Mouse (Mus musculus): ENCODE data around the gene Tmem136. TPM values are rescaled to one million over a fixed set of nuclear protein-coding genes. Genes with fewer than 3 reads are reported as not detected.
"Not testable (repeated sequence)": the region's sequence is repeated elsewhere in the genome, so short reads cannot be mapped to it uniquely, and the experiment has no call there.

Gene Tmem136
- polyA plus RNA-seq, 1 experiment from 2014 or later = 4.4 TPM

DNA sequence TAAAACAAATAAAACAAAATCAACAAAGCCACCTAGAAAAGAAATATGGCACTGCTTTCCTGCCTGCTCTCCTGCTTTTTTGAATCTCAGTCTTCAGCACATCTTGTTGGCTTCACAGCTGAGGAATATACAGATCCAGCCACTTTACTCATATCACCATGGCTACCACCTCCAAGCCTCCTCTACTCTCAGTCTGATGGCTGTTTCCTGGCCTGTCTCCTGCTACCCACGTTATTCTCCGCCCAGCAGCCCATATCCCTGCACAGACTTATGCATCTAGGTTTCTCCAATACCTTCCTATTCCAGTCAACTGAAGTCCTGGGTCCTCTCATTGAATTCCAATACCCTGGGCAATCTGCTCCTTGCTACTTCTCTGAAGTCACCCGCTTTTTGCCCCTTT, 17.2 kb upstream of the Tmem136 start:
- no peaks in the 10 kb centered on the region for H3K27me3 ChIP-seq (ENCODE audit: control insufficient read depth, insufficient read depth, low read depth, low read length)
- H3K4me2 ChIP-seq (ENCODE audit: low read depth, low read length) = no peak overlapping the region
- no peak overlapping the region for H3K4me3 ChIP-seq (ENCODE audit: low read length)
- no peak for ATAC-seq (ENCODE audit: low read depth)
- H3K36me3 ChIP-seq (ENCODE audit: control insufficient read depth, insufficient read depth, low read length) = no peaks in the 10 kb centered on the region
- no peaks in the 10 kb centered on the region for H3K4me1 ChIP-seq (replicated peaks; ENCODE audit: control insufficient read depth, insufficient read depth, low read length)
- 77% methylated on average over 3 of the region's 3 CpGs for WGBS
- no peaks in the 10 kb centered on the region for H3K9me3 ChIP-seq (ENCODE audit: control insufficient read depth, low read length)
- H3K27ac ChIP-seq (ENCODE audit: low read length) = no peak overlapping the region
- no peak overlapping the region for H3K9ac ChIP-seq (ENCODE audit: low read length)

DNA sequence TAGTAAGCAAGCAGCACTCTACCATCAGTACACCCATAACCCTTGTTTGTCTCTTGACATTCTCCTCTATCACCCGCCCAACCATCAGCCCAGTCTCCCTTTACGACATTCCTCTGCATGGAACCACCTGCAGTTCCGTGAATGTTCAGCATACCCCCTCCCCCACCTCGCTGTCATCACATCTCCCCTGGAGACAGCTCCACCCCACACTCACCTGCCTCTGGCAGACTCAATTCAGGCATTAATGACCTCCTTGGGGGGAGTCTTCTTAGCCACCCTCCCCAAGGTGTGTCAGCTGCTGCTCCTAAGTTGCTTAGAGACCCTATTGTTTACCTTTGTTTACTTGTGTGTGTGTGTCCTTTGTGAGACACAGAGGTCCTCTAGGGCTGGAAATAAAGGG, 16.0 kb upstream of the Tmem136 start:
- Histone ChIP-seq H3K36me3 (ENCODE audit: control insufficient read depth, insufficient read depth, low read length) (no peaks in the 10 kb centered on the region), H3K4me2 (ENCODE audit: low read depth, low read length) (no peak overlapping the region), H3K4me1 (replicated peaks; ENCODE audit: control insufficient read depth, insufficient read depth, low read length) (0 out of 2 replicates have a peak, but pooled peaks cover 1% of the 10 kb centered on the region), H3K9ac (ENCODE audit: low read length) (no peak overlapping the region), H3K27me3 (ENCODE audit: control insufficient read depth, insufficient read depth, low read depth, low read length) (no peaks in the 10 kb centered on the region), H3K27ac (ENCODE audit: low read length) (no peak overlapping the region), H3K9me3 (ENCODE audit: control insufficient read depth, low read length) (no peaks in the 10 kb centered on the region), H3K4me3 (ENCODE audit: low read length) (no peak overlapping the region)
- WGBS = 20% methylated on average over 4 of the region's 4 CpGs
- no peak for ATAC-seq (ENCODE audit: low read depth)

DNA sequence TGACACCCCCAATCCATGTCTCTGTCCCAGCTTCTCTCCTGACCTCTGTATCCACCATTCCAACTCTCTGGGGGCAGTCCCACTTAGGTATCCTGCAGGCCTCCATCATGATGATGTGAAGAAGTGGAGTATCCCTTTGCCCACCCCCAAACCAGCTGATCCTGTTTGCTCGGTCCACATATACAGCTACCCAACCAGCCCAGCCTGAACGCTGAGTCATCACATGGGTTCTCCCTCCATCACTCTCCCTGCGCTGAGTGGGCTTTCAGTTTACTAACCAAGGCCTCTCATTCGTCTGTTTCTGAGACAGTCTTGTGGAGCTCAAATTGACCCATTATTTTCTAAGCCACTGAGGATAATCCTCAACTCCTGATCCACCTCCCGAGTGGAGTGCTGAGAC, 15.6 kb upstream of the Tmem136 start:
- no peak overlapping the region for H3K9ac ChIP-seq (ENCODE audit: low read length)
- H3K36me3 ChIP-seq (ENCODE audit: control insufficient read depth, insufficient read depth, low read length) = no peaks in the 10 kb centered on the region
- H3K4me1 ChIP-seq (replicated peaks; ENCODE audit: control insufficient read depth, insufficient read depth, low read length) = 0 out of 2 replicates have a peak, but pooled peaks cover 2% of the 10 kb centered on the region
- no peaks in the 10 kb centered on the region for H3K9me3 ChIP-seq (ENCODE audit: control insufficient read depth, low read length)
- H3K4me3 ChIP-seq (ENCODE audit: low read length) = no peak overlapping the region
- H3K27me3 ChIP-seq (ENCODE audit: control insufficient read depth, insufficient read depth, low read depth, low read length) = no peaks in the 10 kb centered on the region
- 54% methylated on average over 5 of the region's 5 CpGs for WGBS
- no peak overlapping the region for H3K27ac ChIP-seq (ENCODE audit: low read length)
- ATAC-seq (ENCODE audit: low read depth) = no peak
- H3K4me2 ChIP-seq (ENCODE audit: low read depth, low read length) = no peak overlapping the region

DNA sequence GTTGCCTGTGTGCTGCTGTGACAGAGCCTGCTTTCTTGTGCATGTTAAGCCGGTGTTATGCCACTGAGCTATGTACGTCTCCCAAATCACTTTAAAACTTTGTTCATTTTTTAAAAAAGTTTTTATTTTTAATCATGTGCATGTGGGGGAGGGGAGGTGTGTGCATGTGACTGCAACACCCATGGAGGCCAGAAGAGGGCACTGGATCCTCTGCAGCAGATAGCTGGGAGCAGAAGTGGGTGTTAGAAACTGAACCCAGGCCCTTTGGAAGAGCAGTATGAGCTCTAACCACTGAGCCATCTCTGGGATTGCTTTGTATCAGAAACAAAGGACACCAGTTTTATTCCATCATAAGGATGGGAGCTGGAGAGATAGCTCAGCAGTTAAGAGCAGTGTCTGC, 14.3 kb upstream of the Tmem136 start:
- no peak overlapping the region for H3K9ac ChIP-seq (ENCODE audit: low read length)

DNA sequence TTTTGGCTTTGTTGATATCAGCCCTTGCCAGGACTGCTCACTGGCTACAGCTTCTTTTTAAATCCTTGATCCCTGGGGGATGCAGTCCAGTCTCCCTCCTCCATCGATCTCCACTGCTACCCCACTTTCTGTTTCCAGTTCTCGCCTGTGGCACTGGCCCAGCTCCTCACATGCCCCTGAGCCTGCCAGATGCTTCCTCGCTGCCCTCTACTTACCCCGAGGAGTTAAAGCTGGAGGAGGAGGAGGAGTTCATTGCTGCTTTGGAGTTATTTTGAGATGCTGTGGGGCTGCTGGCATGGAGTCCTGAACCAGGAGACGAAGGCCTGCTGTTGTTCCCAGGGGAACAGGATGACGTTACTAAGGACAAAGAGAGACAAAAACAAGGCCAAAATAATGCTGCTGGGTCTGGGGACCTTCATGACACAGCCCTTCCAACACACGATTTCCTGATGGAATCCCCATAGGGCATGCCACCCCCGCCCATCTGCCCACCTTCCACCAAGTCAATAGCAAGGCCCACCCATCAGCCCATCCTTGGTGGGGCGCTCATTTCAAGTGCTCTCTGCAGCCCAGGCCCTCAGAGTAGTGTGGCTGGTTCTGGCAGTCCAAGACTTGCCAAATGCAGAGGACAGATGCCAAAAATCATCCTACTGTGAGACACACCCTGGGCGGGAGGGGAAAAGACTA, 10.9 kb upstream of the Tmem136 start:
- Histone ChIP-seq H3K9me3 (ENCODE audit: control insufficient read depth, low read length) (no peaks in the 10 kb centered on the region), H3K27me3 (ENCODE audit: control insufficient read depth, insufficient read depth, low read depth, low read length) (no peaks in the 10 kb centered on the region), H3K9ac (ENCODE audit: low read length) (no peak overlapping the region), H3K27ac (ENCODE audit: low read length) (no peak overlapping the region), H3K4me1 (replicated peaks; ENCODE audit: control insufficient read depth, insufficient read depth, low read length) (0 out of 2 replicates have a peak, but pooled peaks cover 2% of the 10 kb centered on the region), H3K36me3 (ENCODE audit: control insufficient read depth, insufficient read depth, low read length) (no peaks in the 10 kb centered on the region), H3K4me3 (ENCODE audit: low read length) (no peak overlapping the region), H3K4me2 (ENCODE audit: low read depth, low read length) (no peak overlapping the region)
- 0 out of 2 replicates have a peak, but pooled peaks have one; percentile 15 for ATAC-seq (ENCODE audit: low read depth)
- 53% methylated on average over 10 of the region's 10 CpGs for WGBS

More for the DNA sequence above, 14.3 kb upstream of the Tmem136 start:
- Histone ChIP-seq H3K27me3 (ENCODE audit: control insufficient read depth, insufficient read depth, low read depth, low read length) (no peaks in the 10 kb centered on the region), H3K9me3 (ENCODE audit: control insufficient read depth, low read length) (no peaks in the 10 kb centered on the region), H3K4me1 (replicated peaks; ENCODE audit: control insufficient read depth, insufficient read depth, low read length) (0 out of 2 replicates have a peak, but pooled peaks cover 2% of the 10 kb centered on the region), H3K27ac (ENCODE audit: low read length) (no peak overlapping the region), H3K36me3 (ENCODE audit: control insufficient read depth, insufficient read depth, low read length) (no peaks in the 10 kb centered on the region), H3K4me2 (ENCODE audit: low read depth, low read length) (no peak overlapping the region), H3K4me3 (ENCODE audit: low read length) (no peak overlapping the region)
- 94% methylated on average over 2 of the region's 2 CpGs for WGBS
- no peak for ATAC-seq (ENCODE audit: low read depth)

DNA sequence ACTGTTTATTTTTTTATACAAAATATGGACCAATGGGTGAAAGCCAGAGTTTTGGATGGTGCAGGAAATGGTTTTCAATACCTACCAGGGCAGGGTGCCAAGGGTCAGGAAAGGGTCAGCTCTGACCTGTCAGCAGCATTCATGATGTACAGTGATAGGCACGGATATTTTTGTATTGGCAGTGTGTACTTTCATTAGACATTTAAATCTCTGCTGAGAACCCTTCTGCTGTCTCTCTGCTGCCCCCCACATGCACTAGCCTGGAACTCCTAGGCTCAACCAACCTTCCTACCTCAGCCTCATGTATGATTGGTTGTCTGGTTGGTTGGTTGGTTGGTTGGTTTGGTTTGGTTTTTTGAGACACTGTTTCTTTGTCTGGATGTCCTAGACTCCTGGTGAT, 6.0 kb upstream of the Tmem136 start:
- no peaks in the 10 kb centered on the region for H3K9me3 ChIP-seq (ENCODE audit: control insufficient read depth, low read length)
- H3K4me1 ChIP-seq (replicated peaks; ENCODE audit: control insufficient read depth, insufficient read depth, low read length) = 0 out of 2 replicates have a peak, but pooled peaks cover 1% of the 10 kb centered on the region
- H3K27me3 ChIP-seq (ENCODE audit: control insufficient read depth, insufficient read depth, low read depth, low read length) = peaks cover 2% of the 10 kb centered on the region; the same call in 1 of the 2 replicates
- H3K4me2 ChIP-seq (ENCODE audit: low read depth, low read length) = no peak overlapping the region
- ATAC-seq (ENCODE audit: low read depth) = no peak
- no peak overlapping the region for H3K4me3 ChIP-seq (ENCODE audit: low read length)
- no peak overlapping the region for H3K27ac ChIP-seq (ENCODE audit: low read length)
- no peak overlapping the region for H3K9ac ChIP-seq (ENCODE audit: low read length)
- WGBS = 21% methylated on average over 1 of the region's 1 CpGs
- no peaks in the 10 kb centered on the region for H3K36me3 ChIP-seq (ENCODE audit: control insufficient read depth, insufficient read depth, low read length)

DNA sequence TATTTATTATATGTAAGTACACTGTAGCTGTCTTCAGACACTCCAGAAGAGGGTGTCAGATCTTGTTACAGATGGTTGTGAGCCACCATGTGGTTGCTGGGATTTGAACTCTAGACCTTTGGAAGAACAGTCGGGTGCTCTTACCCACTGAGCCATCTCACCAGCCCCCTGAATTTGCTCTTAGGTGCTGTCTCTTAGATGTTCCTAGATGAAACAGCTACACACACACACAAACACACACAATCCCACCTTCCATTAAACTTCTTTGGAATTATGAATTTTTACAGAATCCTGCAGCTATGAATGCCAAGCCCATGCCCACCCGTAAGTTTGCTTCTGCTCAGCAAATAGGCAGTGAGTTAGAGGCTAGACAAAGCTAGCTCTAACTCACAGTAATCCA, 5.6 kb upstream of the Tmem136 start:
- H3K36me3 ChIP-seq (ENCODE audit: control insufficient read depth, insufficient read depth, low read length); H3K27me3 ChIP-seq (ENCODE audit: control insufficient read depth, insufficient read depth, low read depth, low read length); H3K9me3 ChIP-seq (ENCODE audit: control insufficient read depth, low read length); H3K4me1 ChIP-seq (replicated peaks; ENCODE audit: control insufficient read depth, insufficient read depth, low read length); H3K27ac ChIP-seq (ENCODE audit: low read length); ATAC-seq (ENCODE audit: low read depth); H3K4me3 ChIP-seq (ENCODE audit: low read length); H3K9ac ChIP-seq (ENCODE audit: low read length); H3K4me2 ChIP-seq (ENCODE audit: low read depth, low read length): not testable (repeated sequence)
- 82% methylated on average over 2 of the region's 2 CpGs for WGBS

DNA sequence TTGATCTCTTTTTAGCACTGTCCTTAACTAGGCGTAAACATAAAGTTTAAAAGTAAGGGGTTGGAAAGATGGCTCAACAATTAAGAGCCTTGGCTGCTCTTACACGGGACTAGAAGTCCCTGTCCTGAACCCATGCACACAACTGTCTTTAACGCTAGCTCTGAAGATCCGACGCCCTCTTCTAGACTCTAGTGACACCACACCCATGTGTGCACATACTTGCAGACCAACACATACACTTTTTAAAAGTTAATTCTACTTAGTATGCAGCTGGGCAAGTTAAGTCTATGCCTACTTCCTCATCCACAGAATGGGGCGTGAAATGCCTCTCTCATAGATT, 597 bp upstream of the Tmem136 start:
- Histone ChIP-seq H3K27ac (ENCODE audit: low read length) (no peak overlapping the region), H3K36me3 (ENCODE audit: control insufficient read depth, insufficient read depth, low read length) (no peaks in the 10 kb centered on the region), H3K4me1 (replicated peaks; ENCODE audit: control insufficient read depth, insufficient read depth, low read length) (peaks cover 20% of the 10 kb centered on the region), H3K9ac (ENCODE audit: low read length) (no peak overlapping the region), H3K4me2 (ENCODE audit: low read depth, low read length) (no peak overlapping the region), H3K9me3 (ENCODE audit: control insufficient read depth, low read length) (no peaks in the 10 kb centered on the region), H3K27me3 (ENCODE audit: control insufficient read depth, insufficient read depth, low read depth, low read length) (peaks cover 3% of the 10 kb centered on the region; the same call in 1 of the 2 replicates), H3K4me3 (ENCODE audit: low read length) (peak overlapping the region; percentile 76; the same call in 1 of the 2 replicates)
- no peak for ATAC-seq (ENCODE audit: low read depth)
- 72% methylated on average over 6 of the region's 6 CpGs for WGBS

DNA sequence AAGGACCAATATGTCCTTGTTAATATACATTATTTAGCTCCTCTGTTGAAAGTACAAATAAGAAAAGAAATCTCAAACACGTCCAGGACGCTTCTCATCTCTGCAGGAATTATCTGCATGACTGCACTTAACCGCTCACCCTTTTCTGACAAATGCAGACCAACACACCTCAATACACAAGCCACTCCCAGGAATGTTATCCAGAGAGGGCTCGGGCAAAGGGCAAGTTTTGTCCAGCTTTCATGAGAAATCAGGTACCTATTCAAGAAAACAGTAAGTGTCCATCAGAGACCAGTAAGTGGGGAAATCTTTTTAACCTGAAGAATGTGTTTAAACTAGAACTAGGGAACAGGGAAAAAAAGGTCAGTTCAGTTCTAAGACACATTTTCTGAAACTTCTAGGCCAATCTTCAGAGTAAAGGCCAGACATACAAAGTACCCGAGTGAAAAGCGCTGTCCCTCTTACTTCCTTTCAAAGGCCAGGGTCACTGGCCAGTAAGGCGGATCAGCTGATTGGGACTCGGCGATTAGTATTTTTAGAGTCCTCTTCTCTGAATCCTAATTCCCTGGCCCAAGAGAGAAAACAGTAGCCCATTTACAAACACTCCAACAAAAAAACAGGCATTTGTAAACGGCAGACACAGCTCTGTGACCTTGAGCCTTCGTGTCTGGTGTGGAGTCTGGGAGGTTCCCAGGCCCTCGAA, 788 bp downstream of the Tmem136 start:
- no peaks in the 10 kb centered on the region for H3K9me3 ChIP-seq (ENCODE audit: control insufficient read depth, low read length)
- peaks cover 20% of the 10 kb centered on the region for H3K4me1 ChIP-seq (replicated peaks; ENCODE audit: control insufficient read depth, insufficient read depth, low read length)
- peaks cover 3% of the 10 kb centered on the region; the same call in 1 of the 2 replicates for H3K27me3 ChIP-seq (ENCODE audit: control insufficient read depth, insufficient read depth, low read depth, low read length)
- H3K27ac ChIP-seq (ENCODE audit: low read length) = no peak overlapping the region
- no peak for ATAC-seq (ENCODE audit: low read depth)
- H3K9ac ChIP-seq (ENCODE audit: low read length) = peak overlapping the region; percentile 78
- peak overlapping the region; percentile 76 for H3K4me3 ChIP-seq (ENCODE audit: low read length)
- 33% methylated on average over 12 of the region's 12 CpGs for WGBS
- H3K36me3 ChIP-seq (ENCODE audit: control insufficient read depth, insufficient read depth, low read length) = no peaks in the 10 kb centered on the region
- H3K4me2 ChIP-seq (ENCODE audit: low read depth, low read length) = peak overlapping the region; percentile 95
